Mouse (Mus musculus): ENCODE measurements around the gene Sh3yl1. TPM values are rescaled to one million over a fixed set of nuclear protein-coding genes. Genes with fewer than 3 reads are reported as not detected.

Sh3yl1 gene
- polyA plus RNA-seq, 1 experiment from 2014 or later: 0.89 TPM

Other genes with a start within 250 kb of the Sh3yl1 start
- gene Alkal2, start 27.3 kb upstream of the Sh3yl1 start, polyA plus RNA-seq (2018): not detected in 3 replicates
- 24.4 to 46.0 TPM (median 32.9 TPM) in 3 replicates for gene Acp1, start 79 bp upstream of the Sh3yl1 start, polyA plus RNA-seq (2018)
- 0.89 to 1.7 TPM (median 0.89 TPM) in 3 replicates for gene Fam110c, start 162.2 kb downstream of the Sh3yl1 start, polyA plus RNA-seq (2018)